Mouse (Mus musculus): ENCODE data around the gene Mroh2a. TPM values are rescaled to one million over a fixed set of nuclear protein-coding genes. Genes with fewer than 3 reads are reported as not detected.
"Not testable (repeated sequence)": the region's sequence is repeated elsewhere in the genome, so short reads cannot be mapped to it uniquely, and the experiment has no call there.

The Mroh2a gene
- polyA plus RNA-seq, 1 experiment from 2014 or later = 0.88 TPM

- no peak overlapping the region for H3K4me3 ChIP-seq (ENCODE audit: low read length)
- H3K36me3 ChIP-seq (ENCODE audit: control insufficient read depth, insufficient read depth, low read length) = no peaks in the 10 kb centered on the region
- H3K27ac ChIP-seq (ENCODE audit: low read length) = no peak overlapping the region
- H3K27me3 ChIP-seq (replicated peaks; ENCODE audit: control insufficient read depth, insufficient read depth, low read length) = no peaks in the 10 kb centered on the region
- no peak for ATAC-seq
- H3K4me1 ChIP-seq (ENCODE audit: control insufficient read depth, insufficient read depth, low read length) = no peaks in the 10 kb centered on the region
- H3K4me2 ChIP-seq (ENCODE audit: low read depth, low read length) = no peak overlapping the region
- WGBS = 68% methylated on average over 2 of the region's 2 CpGs
- no peak overlapping the region for H3K9ac ChIP-seq (ENCODE audit: low read depth, low read length)
- H3K9me3 ChIP-seq (ENCODE audit: control insufficient read depth, low read length) = peaks cover 40% of the 10 kb centered on the region
Measured at GRCm38 (mm10) chr1:88217144-88217543, 9.6 kb upstream of the Mroh2a start.

GRCm38 (mm10) chr1:88217576-88217975 is 9.2 kb upstream of the Mroh2a start:
- no peak overlapping the region for H3K27ac ChIP-seq (ENCODE audit: low read length)
- H3K9me3 ChIP-seq (ENCODE audit: control insufficient read depth, low read length) = peaks cover 37% of the 10 kb centered on the region
- H3K4me3 ChIP-seq (ENCODE audit: low read length) = no peak overlapping the region
- H3K9ac ChIP-seq (ENCODE audit: low read depth, low read length) = no peak overlapping the region
- H3K36me3 ChIP-seq (ENCODE audit: control insufficient read depth, insufficient read depth, low read length) = no peaks in the 10 kb centered on the region
- WGBS = 41% methylated on average over 3 of the region's 3 CpGs
- no peaks in the 10 kb centered on the region for H3K27me3 ChIP-seq (replicated peaks; ENCODE audit: control insufficient read depth, insufficient read depth, low read length)
- H3K4me2 ChIP-seq (ENCODE audit: low read depth, low read length) = no peak overlapping the region
- ATAC-seq = no peak
- H3K4me1 ChIP-seq (ENCODE audit: control insufficient read depth, insufficient read depth, low read length) = no peaks in the 10 kb centered on the region

GRCm38 (mm10) chr1:88218051-88218450 is 8.7 kb upstream of the Mroh2a start:
- H3K4me1 ChIP-seq (ENCODE audit: control insufficient read depth, insufficient read depth, low read length) = no peaks in the 10 kb centered on the region
- no peak overlapping the region for H3K4me2 ChIP-seq (ENCODE audit: low read depth, low read length)
- peaks cover 37% of the 10 kb centered on the region for H3K9me3 ChIP-seq (ENCODE audit: control insufficient read depth, low read length)
- no peaks in the 10 kb centered on the region for H3K27me3 ChIP-seq (replicated peaks; ENCODE audit: control insufficient read depth, insufficient read depth, low read length)
- no peak overlapping the region for H3K4me3 ChIP-seq (ENCODE audit: low read length)
- H3K9ac ChIP-seq (ENCODE audit: low read depth, low read length) = no peak overlapping the region
- no peak overlapping the region for H3K27ac ChIP-seq (ENCODE audit: low read length)
- WGBS = 74% methylated on average over 9 of the region's 9 CpGs
- no peaks in the 10 kb centered on the region for H3K36me3 ChIP-seq (ENCODE audit: control insufficient read depth, insufficient read depth, low read length)
- ATAC-seq = no peak

- ATAC-seq = no peak
- Histone ChIP-seq H3K9ac (ENCODE audit: low read depth, low read length) (no peak overlapping the region), H3K27ac (ENCODE audit: low read length) (no peak overlapping the region), H3K4me2 (ENCODE audit: low read depth, low read length) (no peak overlapping the region), H3K4me3 (ENCODE audit: low read length) (no peak overlapping the region), H3K36me3 (ENCODE audit: control insufficient read depth, insufficient read depth, low read length) (no peaks in the 10 kb centered on the region), H3K9me3 (ENCODE audit: control insufficient read depth, low read length) (peaks cover 34% of the 10 kb centered on the region), H3K27me3 (replicated peaks; ENCODE audit: control insufficient read depth, insufficient read depth, low read length) (no peaks in the 10 kb centered on the region), H3K4me1 (ENCODE audit: control insufficient read depth, insufficient read depth, low read length) (no peaks in the 10 kb centered on the region)
- 52% methylated on average over 4 of the region's 4 CpGs for WGBS
Measured at GRCm38 (mm10) chr1:88218591-88218990, 8.2 kb upstream of the Mroh2a start.

- ATAC-seq = no peak
- no peaks in the 10 kb centered on the region for H3K4me1 ChIP-seq (ENCODE audit: control insufficient read depth, insufficient read depth, low read length)
- peaks cover 29% of the 10 kb centered on the region for H3K9me3 ChIP-seq (ENCODE audit: control insufficient read depth, low read length)
- no peak overlapping the region for H3K4me3 ChIP-seq (ENCODE audit: low read length)
- no peak overlapping the region for H3K27ac ChIP-seq (ENCODE audit: low read length)
- 17% methylated on average over 1 of the region's 1 CpGs for WGBS
- H3K27me3 ChIP-seq (replicated peaks; ENCODE audit: control insufficient read depth, insufficient read depth, low read length) = no peaks in the 10 kb centered on the region
- no peaks in the 10 kb centered on the region for H3K36me3 ChIP-seq (ENCODE audit: control insufficient read depth, insufficient read depth, low read length)
- no peak overlapping the region for H3K9ac ChIP-seq (ENCODE audit: low read depth, low read length)
- H3K4me2 ChIP-seq (ENCODE audit: low read depth, low read length) = no peak overlapping the region
Measured at GRCm38 (mm10) chr1:88219054-88219453, 7.7 kb upstream of the Mroh2a start.

- Histone ChIP-seq H3K9me3 (ENCODE audit: control insufficient read depth, low read length) (peaks cover 19% of the 10 kb centered on the region), H3K4me2 (ENCODE audit: low read depth, low read length) (no peak overlapping the region), H3K36me3 (ENCODE audit: control insufficient read depth, insufficient read depth, low read length) (no peaks in the 10 kb centered on the region), H3K9ac (ENCODE audit: low read depth, low read length) (no peak overlapping the region), H3K27me3 (replicated peaks; ENCODE audit: control insufficient read depth, insufficient read depth, low read length) (no peaks in the 10 kb centered on the region), H3K4me3 (ENCODE audit: low read length) (no peak overlapping the region), H3K27ac (ENCODE audit: low read length) (no peak overlapping the region), H3K4me1 (ENCODE audit: control insufficient read depth, insufficient read depth, low read length) (no peaks in the 10 kb centered on the region)
- no peak for ATAC-seq
Measured at GRCm38 (mm10) chr1:88220336-88220735, 6.5 kb upstream of the Mroh2a start.

- Histone ChIP-seq H3K27me3 (replicated peaks; ENCODE audit: control insufficient read depth, insufficient read depth, low read length) (no peaks in the 10 kb centered on the region), H3K27ac (ENCODE audit: low read length) (no peak overlapping the region), H3K36me3 (ENCODE audit: control insufficient read depth, insufficient read depth, low read length) (no peaks in the 10 kb centered on the region), H3K9me3 (ENCODE audit: control insufficient read depth, low read length) (peaks cover 15% of the 10 kb centered on the region), H3K4me1 (ENCODE audit: control insufficient read depth, insufficient read depth, low read length) (no peaks in the 10 kb centered on the region), H3K4me3 (ENCODE audit: low read length) (no peak overlapping the region), H3K4me2 (ENCODE audit: low read depth, low read length) (no peak overlapping the region), H3K9ac (ENCODE audit: low read depth, low read length) (no peak overlapping the region)
- no peak for ATAC-seq
- 51% methylated on average over 2 of the region's 2 CpGs for WGBS
Measured at GRCm38 (mm10) chr1:88222216-88222615, 4.6 kb upstream of the Mroh2a start.

- H3K4me2 ChIP-seq (ENCODE audit: low read depth, low read length); H3K9ac ChIP-seq (ENCODE audit: low read depth, low read length); H3K27ac ChIP-seq (ENCODE audit: low read length); H3K4me1 ChIP-seq (ENCODE audit: control insufficient read depth, insufficient read depth, low read length); ATAC-seq; H3K36me3 ChIP-seq (ENCODE audit: control insufficient read depth, insufficient read depth, low read length); H3K27me3 ChIP-seq (replicated peaks; ENCODE audit: control insufficient read depth, insufficient read depth, low read length); H3K4me3 ChIP-seq (ENCODE audit: low read length): not testable (repeated sequence)
- peaks cover 16% of the 10 kb centered on the region for H3K9me3 ChIP-seq (ENCODE audit: control insufficient read depth, low read length)
Measured at GRCm38 (mm10) chr1:88223011-88223515, 3.7 kb upstream of the Mroh2a start.

GRCm38 (mm10) chr1:88223591-88223990 is 3.2 kb upstream of the Mroh2a start:
- H3K9ac ChIP-seq (ENCODE audit: low read depth, low read length) = no peak overlapping the region
- H3K36me3 ChIP-seq (ENCODE audit: control insufficient read depth, insufficient read depth, low read length) = no peaks in the 10 kb centered on the region
- no peak for ATAC-seq
- no peak overlapping the region for H3K4me3 ChIP-seq (ENCODE audit: low read length)
- no peak overlapping the region for H3K4me2 ChIP-seq (ENCODE audit: low read depth, low read length)
- H3K27ac ChIP-seq (ENCODE audit: low read length) = no peak overlapping the region
- no peaks in the 10 kb centered on the region for H3K27me3 ChIP-seq (replicated peaks; ENCODE audit: control insufficient read depth, insufficient read depth, low read length)
- no peaks in the 10 kb centered on the region for H3K4me1 ChIP-seq (ENCODE audit: control insufficient read depth, insufficient read depth, low read length)
- 50% methylated on average over 1 of the region's 1 CpGs for WGBS
- peaks cover 21% of the 10 kb centered on the region for H3K9me3 ChIP-seq (ENCODE audit: control insufficient read depth, low read length)

GRCm38 (mm10) chr1:88224029-88224776 is 2.6 kb upstream of the Mroh2a start:
- H3K4me2 ChIP-seq (ENCODE audit: low read depth, low read length) = no peak overlapping the region
- H3K36me3 ChIP-seq (ENCODE audit: control insufficient read depth, insufficient read depth, low read length) = no peaks in the 10 kb centered on the region
- peaks cover 25% of the 10 kb centered on the region for H3K9me3 ChIP-seq (ENCODE audit: control insufficient read depth, low read length)
- 70% methylated on average over 2 of the region's 2 CpGs for WGBS
- no peak overlapping the region for H3K4me3 ChIP-seq (ENCODE audit: low read length)
- H3K4me1 ChIP-seq (ENCODE audit: control insufficient read depth, insufficient read depth, low read length) = no peaks in the 10 kb centered on the region
- H3K9ac ChIP-seq (ENCODE audit: low read depth, low read length) = no peak overlapping the region
- no peak for ATAC-seq
- no peaks in the 10 kb centered on the region for H3K27me3 ChIP-seq (replicated peaks; ENCODE audit: control insufficient read depth, insufficient read depth, low read length)
- H3K27ac ChIP-seq (ENCODE audit: low read length) = no peak overlapping the region

All from intestine, embryonic 16.5 days (tissue).